Mouse (Mus musculus): Measurements from ENCODE around the gene Rpap2. TPM values are rescaled to one million over a fixed set of nuclear protein-coding genes. Genes with fewer than 3 reads are reported as not detected.

Gene Rpap2
- total RNA-seq, 2 experiments from 2014 or later, result 9.1 to 10.6 TPM

DNA sequence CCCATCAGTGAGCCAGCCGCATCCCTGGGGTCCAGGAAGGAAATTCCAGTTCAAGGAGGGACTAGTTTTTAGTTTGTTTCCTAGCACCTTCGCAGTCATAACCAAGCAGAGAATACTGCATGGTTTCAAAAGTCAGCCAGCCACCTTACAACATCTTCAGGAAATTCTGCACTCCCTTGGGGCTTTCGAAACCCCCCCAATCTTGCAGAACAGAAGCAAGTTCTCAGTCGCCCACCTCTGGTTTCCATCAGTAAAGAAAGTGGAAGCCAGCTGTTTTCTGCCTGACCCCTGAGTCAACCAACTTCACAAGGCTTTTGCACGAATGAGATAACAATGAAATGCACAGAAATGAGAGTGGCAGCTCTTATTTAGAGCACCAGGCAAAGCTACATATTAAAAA, 81.2 kb downstream of the Rpap2 start:
- intact Hi-C loops (cut with DNase I; ENCODE audit: low total_unique reads), result no loop called here
- no peak for DNase-seq

GRCm38 (mm10) chr5:107681300-107681699, 84.1 kb downstream of the Rpap2 start:
- DNase-seq, result no peak
- intact Hi-C loops (cut with DNase I; ENCODE audit: low total_unique reads), result no loop called here

DNA sequence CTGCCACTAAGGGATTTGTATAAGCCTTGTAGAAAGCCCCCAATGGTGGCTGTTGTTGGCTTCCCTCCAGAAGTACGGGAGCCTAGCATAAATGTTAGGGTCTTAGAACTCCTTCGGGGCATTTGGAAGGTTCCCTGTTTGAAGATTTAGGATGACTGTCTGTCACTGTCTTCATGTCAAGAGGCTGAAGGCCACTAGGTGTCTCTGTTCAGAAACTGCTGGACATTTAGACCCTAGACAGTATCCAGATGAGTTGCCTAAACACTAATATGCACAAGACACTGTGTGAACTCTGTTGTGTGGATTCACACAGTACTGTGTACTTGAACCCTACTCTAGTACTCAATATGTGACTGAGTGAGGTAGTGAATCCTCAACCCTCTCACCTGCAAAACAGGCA, 87.2 kb downstream of the Rpap2 start:
- intact Hi-C loops (cut with DNase I; ENCODE audit: low total_unique reads), result no loop called here
- DNase-seq, result no peak

GRCm38 (mm10) chr5:107687161-107687560, 90.0 kb downstream of the Rpap2 start:
- intact Hi-C loops (cut with DNase I; ENCODE audit: low total_unique reads), result no loop called here
- DNase-seq, result no peak

DNA sequence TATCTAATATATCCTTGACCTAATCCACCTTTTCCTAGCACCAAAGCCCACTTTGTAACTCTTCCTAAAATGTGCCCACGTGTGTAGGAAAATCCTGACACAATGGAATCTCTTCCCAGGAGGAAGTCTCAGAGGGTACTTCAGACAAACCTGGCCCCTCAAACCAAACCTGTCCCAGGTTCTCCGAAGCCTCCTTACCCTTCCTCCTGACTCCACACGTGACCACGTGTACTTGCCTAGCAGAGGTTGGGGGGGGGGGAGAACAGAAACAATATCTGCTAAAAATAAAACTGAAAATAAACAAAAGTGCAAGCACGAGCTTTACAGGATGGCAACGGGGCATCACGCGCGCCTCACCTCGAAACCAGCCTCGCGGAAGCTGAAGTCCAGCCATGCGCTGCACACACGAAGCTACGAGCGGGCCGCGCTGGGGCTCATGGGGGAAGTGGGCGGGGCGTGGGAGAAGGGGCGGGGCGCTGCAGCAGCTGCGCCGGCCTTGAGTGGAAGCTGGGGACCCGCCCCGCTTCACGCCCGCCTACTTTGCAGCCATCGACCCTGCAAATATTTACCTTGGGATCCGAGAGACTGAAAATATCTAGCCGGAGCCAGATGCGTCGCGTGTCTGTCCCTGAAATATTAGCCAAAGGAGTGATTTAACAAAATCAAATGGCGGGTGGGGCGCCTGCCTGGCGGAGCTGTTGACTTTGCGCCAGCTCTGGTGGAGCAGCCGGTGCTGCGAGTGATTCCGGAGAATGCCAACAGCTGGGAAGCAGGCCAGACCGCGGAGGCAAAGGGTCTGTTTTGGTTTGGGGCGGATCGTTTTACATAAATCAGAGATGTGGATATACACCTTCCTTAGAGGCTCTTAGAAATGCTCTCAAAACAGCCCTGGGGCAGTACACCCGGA, 90.7 kb downstream of the Rpap2 start:
- DNase-seq, result peak; percentile 53
- intact Hi-C loops (cut with DNase I; ENCODE audit: low total_unique reads), result no loop called here

GRCm38 (mm10) chr5:107688499-107688866, 91.3 kb downstream of the Rpap2 start:
- DNase-seq, result peak; percentile 8
- intact Hi-C loops (cut with DNase I; ENCODE audit: low total_unique reads), result no loop called here

GRCm38 (mm10) chr5:107695019-107695418, 97.8 kb downstream of the Rpap2 start:
- no peak for DNase-seq
- intact Hi-C loops (cut with DNase I; ENCODE audit: low total_unique reads), result no loop called here

DNA sequence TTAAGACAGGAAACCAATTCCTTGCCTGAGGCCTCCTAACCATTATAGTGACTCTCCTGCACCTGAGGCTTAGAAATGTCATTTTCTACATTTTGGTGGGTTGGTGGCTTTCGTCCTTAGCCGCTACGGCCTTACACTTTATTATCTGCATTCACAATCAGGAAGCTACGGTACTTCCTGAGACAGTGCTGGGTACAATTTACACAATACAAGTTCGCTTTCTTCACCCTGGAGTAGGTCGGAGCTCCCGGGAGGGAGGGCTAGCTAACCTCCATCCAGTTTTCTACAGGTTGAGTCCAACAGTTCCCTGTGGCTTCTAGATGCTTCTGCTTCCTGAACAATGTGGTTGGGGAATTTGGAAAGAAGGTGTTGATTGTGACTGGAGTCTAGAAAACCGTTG, 101.7 kb downstream of the Rpap2 start:
- intact Hi-C loops (cut with DNase I; ENCODE audit: low total_unique reads), result no loop called here
- DNase-seq, result no peak

DNA sequence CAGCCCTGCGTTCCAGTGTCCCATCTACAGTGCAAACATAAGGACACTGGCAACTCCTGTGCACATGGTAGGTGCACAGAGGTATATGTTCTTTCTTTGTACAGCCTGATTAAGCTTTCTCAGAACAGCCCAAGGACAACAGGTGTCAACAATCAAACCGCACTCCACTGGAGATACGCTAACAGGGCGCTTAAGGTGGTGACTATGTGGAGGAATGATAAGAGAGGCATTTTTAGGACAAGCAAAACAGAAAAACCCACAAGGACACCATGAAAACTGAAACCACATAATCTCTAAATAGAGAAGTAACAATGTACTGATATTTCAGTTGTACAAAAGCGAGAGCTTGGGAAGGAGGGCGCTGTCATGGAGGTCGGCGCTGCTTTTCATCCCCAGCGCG, 103.7 kb downstream of the Rpap2 start:
- intact Hi-C loops (cut with DNase I; ENCODE audit: low total_unique reads), result no loop called here
- DNase-seq, result no peak

DNA sequence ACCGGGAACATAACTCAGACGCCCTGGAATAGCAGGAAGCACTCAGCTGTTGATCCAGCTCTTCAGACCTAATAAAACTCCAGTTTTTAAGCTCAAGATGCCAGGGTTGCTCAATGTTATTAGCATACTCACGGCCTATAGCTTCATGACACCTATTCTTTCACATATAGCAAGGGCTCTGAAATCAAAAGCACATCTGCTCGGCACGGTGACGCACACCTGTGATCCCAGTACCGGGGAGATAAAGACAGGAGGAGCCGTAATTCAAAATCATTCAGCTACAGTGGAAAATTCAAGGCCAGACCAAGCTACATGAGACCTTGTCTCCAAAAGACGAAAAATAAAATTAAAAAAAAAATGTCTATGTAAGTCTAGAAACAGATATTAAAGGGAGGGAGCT, 104.5 kb downstream of the Rpap2 start:
- no peak for DNase-seq
- intact Hi-C loops (cut with DNase I; ENCODE audit: low total_unique reads), result no loop called here

GRCm38 (mm10) chr5:107703207-107703763, 106.1 kb downstream of the Rpap2 start:
- intact Hi-C loops (cut with DNase I; ENCODE audit: low total_unique reads), result no loop called here
- no peak for DNase-seq

DNA sequence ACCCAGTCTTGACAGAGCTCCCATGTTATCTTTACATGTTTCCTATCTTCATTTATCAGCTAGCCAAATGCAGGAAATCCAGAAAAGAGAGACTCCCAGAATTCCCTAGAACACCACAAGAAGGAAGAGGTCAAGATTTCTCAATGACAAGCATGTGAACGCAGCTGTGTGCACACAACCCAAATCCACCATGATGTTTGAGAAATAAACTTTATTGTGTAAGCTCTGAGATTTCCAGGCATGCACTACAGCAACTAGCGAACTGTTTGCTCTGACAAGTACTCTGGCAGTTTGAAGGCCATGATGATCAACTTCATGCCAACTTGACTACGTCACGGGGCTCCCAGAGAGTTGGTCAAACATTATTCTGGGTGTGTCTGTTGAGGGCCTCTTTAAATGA, 108.6 kb downstream of the Rpap2 start:
- DNase-seq, result no peak
- intact Hi-C loops (cut with DNase I; ENCODE audit: low total_unique reads), result no loop called here

- intact Hi-C loops (cut with DNase I; ENCODE audit: low total_unique reads), result no loop called here
- DNase-seq, result no peak
Measured at GRCm38 (mm10) chr5:107706262-107706661, 109.1 kb downstream of the Rpap2 start.

DNA sequence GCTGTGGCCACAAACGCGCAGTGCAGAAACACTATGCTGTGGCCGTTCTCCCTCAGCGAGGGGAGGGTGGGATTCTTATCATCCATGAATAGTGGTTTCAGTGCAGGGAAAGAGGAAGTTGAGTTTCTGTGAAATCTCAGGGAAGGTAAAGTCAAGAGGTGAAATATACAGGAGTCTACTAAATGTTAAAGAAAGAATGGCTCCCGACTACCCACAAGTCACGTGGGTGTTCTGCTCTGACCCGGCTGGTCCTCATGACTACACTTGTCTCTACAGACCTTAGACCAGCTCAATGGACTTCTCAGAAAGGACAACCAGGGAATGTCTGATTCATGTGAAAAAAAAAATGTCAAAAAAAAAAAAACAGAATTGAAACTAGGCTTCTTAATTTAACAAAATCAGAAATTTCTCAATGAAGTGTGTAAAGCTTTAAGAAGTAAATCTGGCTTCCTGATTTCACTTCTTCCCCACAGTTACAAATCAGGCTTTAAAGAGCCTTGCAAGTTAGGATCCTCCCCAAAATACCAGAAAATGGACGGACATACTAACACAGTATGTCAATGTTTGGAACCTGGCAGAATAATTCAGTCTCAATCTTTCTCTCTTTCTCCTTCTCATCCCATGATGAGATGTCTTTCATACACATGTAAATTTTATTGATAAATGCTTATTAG, 111.1 kb downstream of the Rpap2 start:
- intact Hi-C loops (cut with DNase I; ENCODE audit: low total_unique reads), result no loop called here
- no peak for DNase-seq

Other genes starting within 250 kb of the Rpap2 start
- gene Ephx4, start 194.6 kb upstream of the Rpap2 start, total RNA-seq (2021), result 1 to 10 TPM; 1.4 to 1.7 TPM
- gene Lpcat2b, start 165.8 kb upstream of the Rpap2 start, total RNA-seq (2021), result not detected
- 10 to 100 TPM in 1 of 2 experiments, 1 to 10 TPM in 1; 9.8 to 16.1 TPM for gene Btbd8, start 159.4 kb upstream of the Rpap2 start, total RNA-seq (2021)
- gene Gm42669, start 89.8 kb upstream of the Rpap2 start, total RNA-seq (2021), result not detected
- gene 1700028K03Rik, start 62.7 kb upstream of the Rpap2 start, total RNA-seq (2021), result not detected
- gene Glmn, start 515 bp downstream of the Rpap2 start, total RNA-seq (2021), result 1 to 10 TPM; 5.5 to 6.1 TPM
- gene Gfi1, start 128.7 kb downstream of the Rpap2 start, total RNA-seq (2021), result not detected
- gene Ube2d2b, start 232.7 kb downstream of the Rpap2 start, total RNA-seq (2021), result not detected